Mouse (Mus musculus): Measurements from ENCODE around the gene Ndufs7. TPM values are rescaled to one million over a fixed set of nuclear protein-coding genes. Genes with fewer than 3 reads are reported as not detected.

Gene Ndufs7
- polyA plus RNA-seq, 1 experiment from 2014 or later: 498 TPM

DNA sequence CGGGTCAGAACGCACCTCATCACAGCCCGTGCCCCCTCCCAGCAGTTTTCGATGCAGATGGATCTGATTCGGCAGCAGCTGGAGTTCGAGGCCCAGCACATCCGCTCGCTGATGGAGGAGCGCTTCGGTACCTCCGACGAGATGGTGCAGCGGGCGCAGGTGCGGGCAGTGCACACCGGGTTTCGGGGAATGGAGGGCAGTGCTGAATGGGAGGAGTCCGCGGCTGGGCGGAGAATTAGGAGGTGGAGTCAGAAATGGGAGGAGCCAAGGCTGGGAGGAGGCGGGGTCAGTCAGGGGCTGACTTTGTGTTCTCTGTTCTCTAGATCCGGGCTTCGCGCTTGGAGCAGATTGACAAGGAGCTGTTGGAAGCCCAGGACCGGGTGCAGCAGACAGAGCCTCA is 55.9 kb downstream of the Ndufs7 start:
- Histone ChIP-seq H3K27me3 (replicated peaks; ENCODE audit: control insufficient read depth, insufficient read depth, low read length) (peaks cover 55% of the 10 kb centered on the region), H3K9ac (ENCODE audit: low read length) (no peak overlapping the region), H3K27ac (ENCODE audit: low read depth) (no peak overlapping the region), H3K4me2 (ENCODE audit: low read length) (peak overlapping the region; percentile 26; the same call in 1 of the 2 replicates), H3K9me3 (ENCODE audit: control insufficient read depth, low read length) (no peaks in the 10 kb centered on the region), H3K4me3 (ENCODE audit: low read depth, low read length) (no peak overlapping the region), H3K36me3 (ENCODE audit: control insufficient read depth, insufficient read depth, low read length) (no peaks in the 10 kb centered on the region; the same call in 1 of the 2 replicates), H3K4me1 (replicated peaks; ENCODE audit: control insufficient read depth, insufficient read depth, low read length) (no peaks in the 10 kb centered on the region)
- ATAC-seq (replicated peaks; ENCODE audit: low FRiP score, low TSS enrichment, low read depth) (no peak), DNase-seq (ENCODE audit: low spot score) (no peak)
- 18% methylated on average over 25 of the region's 25 CpGs for WGBS

Small RNA genes lying within 50 kb of the gene (microRNA-seq; reads per million reads assigned to microRNA genes)
- 1.4 reads per million, percentile 16 among the genes with 10 or more reads in this experiment for gene Mir6911

Other genes starting within 250 kb of the Ndufs7 start
- 6.8 and 8.0 TPM in 2 replicates for gene Arhgap45, start 232.5 kb upstream of the Ndufs7 start, polyA plus RNA-seq (2014; fragmentation: Nextera tagmentation; extraction: Ambion mirVana)
- 255 and 274 TPM in 2 replicates for gene Polr2e, start 209.3 kb upstream of the Ndufs7 start, polyA plus RNA-seq (2014; fragmentation: Nextera tagmentation; extraction: Ambion mirVana)
- 607 and 623 TPM in 2 replicates for gene Gpx4, start 202.0 kb upstream of the Ndufs7 start, polyA plus RNA-seq (2014; fragmentation: Nextera tagmentation; extraction: Ambion mirVana)
- 14.1 TPM in 2 replicates for gene Sbno2, start 143.6 kb upstream of the Ndufs7 start, polyA plus RNA-seq (2014; fragmentation: Nextera tagmentation; extraction: Ambion mirVana)
- gene Stk11, start 133.3 kb upstream of the Ndufs7 start, polyA plus RNA-seq (2014; fragmentation: Nextera tagmentation; extraction: Ambion mirVana): 27.0 and 27.5 TPM in 2 replicates
- 590 and 627 TPM in 2 replicates for gene Atp5d, start 110.5 kb upstream of the Ndufs7 start, polyA plus RNA-seq (2014; fragmentation: Nextera tagmentation; extraction: Ambion mirVana)
- gene Cbarp, start 108.3 kb upstream of the Ndufs7 start, polyA plus RNA-seq (2014; fragmentation: Nextera tagmentation; extraction: Ambion mirVana): 7.1 and 8.5 TPM in 2 replicates
- 25.5 and 28.9 TPM in 2 replicates for gene Midn, start 100.8 kb upstream of the Ndufs7 start, polyA plus RNA-seq (2014; fragmentation: Nextera tagmentation; extraction: Ambion mirVana)
- 76.4 and 81.6 TPM in 2 replicates for gene Cirbp, start 83.1 kb upstream of the Ndufs7 start, polyA plus RNA-seq (2014; fragmentation: Nextera tagmentation; extraction: Ambion mirVana)
- 15.8 and 16.7 TPM in 2 replicates for gene 1600002K03Rik, start 76.2 kb upstream of the Ndufs7 start, polyA plus RNA-seq (2014; fragmentation: Nextera tagmentation; extraction: Ambion mirVana)
- gene Efna2, start 69.6 kb upstream of the Ndufs7 start, polyA plus RNA-seq (2014; fragmentation: Nextera tagmentation; extraction: Ambion mirVana): 10.2 and 12.2 TPM in 2 replicates
- 61.3 and 66.5 TPM in 2 replicates for gene Mum1, start 22.7 kb upstream of the Ndufs7 start, polyA plus RNA-seq (2014; fragmentation: Nextera tagmentation; extraction: Ambion mirVana)
- gene Gamt, start 11.9 kb downstream of the Ndufs7 start, polyA plus RNA-seq (2014; fragmentation: Nextera tagmentation; extraction: Ambion mirVana): 34.1 and 61.2 TPM in 2 replicates
- gene Dazap1, start 12.4 kb downstream of the Ndufs7 start, polyA plus RNA-seq (2014; fragmentation: Nextera tagmentation; extraction: Ambion mirVana): 42.3 and 45.7 TPM in 2 replicates
- 1,236 and 1,315 TPM in 2 replicates for gene Rps15, start 43.3 kb downstream of the Ndufs7 start, polyA plus RNA-seq (2014; fragmentation: Nextera tagmentation; extraction: Ambion mirVana)
- gene Apc2, start 46.9 kb downstream of the Ndufs7 start, polyA plus RNA-seq (2014; fragmentation: Nextera tagmentation; extraction: Ambion mirVana): 7.8 and 9.1 TPM in 2 replicates
- gene 2310011J03Rik, start 71.4 kb downstream of the Ndufs7 start, polyA plus RNA-seq (2014; fragmentation: Nextera tagmentation; extraction: Ambion mirVana): 43.4 and 45.2 TPM in 2 replicates
- 6.8 and 7.3 TPM in 2 replicates for gene Pcsk4, start 80.4 kb downstream of the Ndufs7 start, polyA plus RNA-seq (2014; fragmentation: Nextera tagmentation; extraction: Ambion mirVana)
- gene Reep6, start 80.8 kb downstream of the Ndufs7 start, polyA plus RNA-seq (2014; fragmentation: Nextera tagmentation; extraction: Ambion mirVana): 42.4 and 58.1 TPM in 2 replicates
- gene Adamtsl5, start 99.3 kb downstream of the Ndufs7 start, polyA plus RNA-seq (2014; fragmentation: Nextera tagmentation; extraction: Ambion mirVana): 8.1 and 8.7 TPM in 2 replicates
- gene Plk5, start 107.3 kb downstream of the Ndufs7 start, polyA plus RNA-seq (2014; fragmentation: Nextera tagmentation; extraction: Ambion mirVana): 0.22 and 0.32 TPM in 2 replicates
- gene Mex3d, start 138.5 kb downstream of the Ndufs7 start, polyA plus RNA-seq (2014; fragmentation: Nextera tagmentation; extraction: Ambion mirVana): 5.3 and 6.7 TPM in 2 replicates
- 203 and 206 TPM in 2 replicates for gene Mbd3, start 150.4 kb downstream of the Ndufs7 start, polyA plus RNA-seq (2014; fragmentation: Nextera tagmentation; extraction: Ambion mirVana)
- gene Uqcr11, start 157.7 kb downstream of the Ndufs7 start, polyA plus RNA-seq (2014; fragmentation: Nextera tagmentation; extraction: Ambion mirVana): 941 and 1,108 TPM in 2 replicates
- gene Tcf3, start 184.5 kb downstream of the Ndufs7 start, polyA plus RNA-seq (2014; fragmentation: Nextera tagmentation; extraction: Ambion mirVana): 106 and 114 TPM in 2 replicates
- 0.04 and 0.09 TPM in 2 replicates for gene Onecut3, start 245.7 kb downstream of the Ndufs7 start, polyA plus RNA-seq (2014; fragmentation: Nextera tagmentation; extraction: Ambion mirVana)